Mouse (Mus musculus) heart, postnatal 0 days (tissue): ENCODE data around the gene Sox30. TPM values are rescaled to one million over a fixed set of nuclear protein-coding genes. Genes with fewer than 3 reads are reported as not detected.

ENCODE experiments used
- ATAC-seq: fragments of 200-750 bp; cut with Nextera tagmentation; 2 replicates; pipeline ENCODE4 v1.8.0; 2017; ENCODE audit warnings: low read depth, moderate number of reproducible peaks, moderate library complexity; ENCODE audit not compliant: insufficient read depth
- DNase-seq: peaks from one replicate; pipeline ENCODE4 v3.0.0-alpha.2; 2016; ENCODE audit warnings: low spot score
- H3K27ac ChIP-seq: fragments of 300-500 bp; sonication (generic); 2 replicates; pipeline ENCODE4 v1.5.1; 2014; ENCODE audit warnings: low read depth, mild to moderate bottlenecking
- H3K27me3 ChIP-seq: fragments of 300-500 bp; sonication (generic); 2 replicates; pipeline ENCODE4 v1.6.1; 2014; ENCODE audit warnings: low read length, mixed read lengths; ENCODE audit not compliant: control insufficient read depth, insufficient read depth
- H3K36me3 ChIP-seq: fragments of 300-500 bp; sonication (generic); replicated peaks from 2 replicates; pipeline ENCODE4 v1.6.1; 2014; ENCODE audit warnings: low read length, mixed read lengths; ENCODE audit not compliant: control insufficient read depth, insufficient read depth
- H3K4me1 ChIP-seq: fragments of 300-500 bp; sonication (generic); 2 replicates; pipeline ENCODE4 v1.6.1; 2014; ENCODE audit warnings: antibody characterized with exemption; ENCODE audit not compliant: control insufficient read depth, insufficient read depth
- H3K4me2 ChIP-seq: fragments of 300-500 bp; sonication (generic); 2 replicates; pipeline ENCODE4 v1.6.1; 2014; ENCODE audit warnings: low read depth, mild to moderate bottlenecking, low read length, moderate library complexity
- H3K4me3 ChIP-seq: fragments of 300-500 bp; sonication (generic); 2 replicates; pipeline ENCODE4 v1.5.1; 2014; ENCODE audit warnings: low read depth, low read length
- H3K9ac ChIP-seq: fragments of 300-500 bp; sonication (generic); replicated peaks from 2 replicates; pipeline ENCODE4 v1.6.1; 2014; ENCODE audit warnings: low read depth, low read length, mixed read lengths
- H3K9me3 ChIP-seq: fragments of 300-500 bp; sonication (generic); replicated peaks from 2 replicates; pipeline ENCODE4 v1.6.1; 2016; ENCODE audit warnings: low read length; ENCODE audit not compliant: control insufficient read depth
- CTCF ChIP-seq: IDR thresholded peaks from 2 replicates; pipeline ENCODE4 v1.5.1; 2016; ENCODE audit warnings: antibody characterized with exemption, control low read depth, low read depth
- EP300 ChIP-seq: IDR thresholded peaks from 2 replicates; pipeline ENCODE4 v1.6.1; 2016; ENCODE audit warnings: antibody characterized with exemption, low read depth
- WGBS: fragments of 180-500 bp; shearing (Covaris S2); extraction: QIAGEN DNeasy Blood & Tissue Kit; methylation state at CpG from one replicate; pipeline ENCODE4 v1.1.7; 2014; 5-methylcytosine and 5-hydroxymethylcytosine counted together
- polyA plus RNA-seq: library from polyadenylated mRNA; unstranded; fragments of >200 nt; fragmentation: Nextera tagmentation; extraction: Ambion mirVana; gene quantifications from 2 replicates; pipeline ENCODE4 v1.2.1, GENCODE M21; 2015
- total RNA-seq: library from RNA; depleted of rRNA; stranded (reverse); fragments of >200 nt; gene quantifications from 2 replicates; pipeline ENCODE4 v1.2.3, GENCODE M21; 2014; ENCODE audit warnings: low replicate concordance

Gene Sox30
- total and polyA plus RNA-seq, 2 experiments from 2014 or later = 0.10 to 1.3 TPM

DNA sequence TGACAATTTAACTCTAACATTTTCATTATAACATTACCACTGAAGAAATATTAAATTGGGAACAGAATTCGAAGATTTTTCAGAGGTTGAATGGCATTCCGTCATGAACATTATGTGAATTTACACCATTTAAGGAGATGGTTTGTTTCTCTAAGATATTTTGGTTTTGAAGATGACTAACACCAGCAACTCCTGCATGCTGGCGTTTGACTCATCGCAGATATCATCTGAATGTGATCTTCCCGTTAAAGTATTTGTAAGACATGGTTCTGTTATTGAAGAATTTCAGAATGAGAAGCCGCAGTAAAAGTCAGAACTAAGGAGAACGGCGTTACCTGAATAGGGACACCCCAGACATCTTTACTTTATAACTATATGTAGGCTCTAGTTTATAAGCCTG is 5.6 kb upstream of the Sox30 start:
- TF ChIP-seq CTCF = no peak
- no peak for TF ChIP-seq EP300
- Histone ChIP-seq H3K9me3 (no peaks in the 10 kb centered on the region), H3K36me3 (no peaks in the 10 kb centered on the region), H3K4me2 (no peak overlapping the region), H3K27me3 (no peaks in the 10 kb centered on the region), H3K9ac (no peak overlapping the region), H3K4me1 (no peaks in the 10 kb centered on the region), H3K27ac (no peak overlapping the region), H3K4me3 (no peak overlapping the region)
- 83% methylated on average over 8 of the region's 8 CpGs for WGBS
- DNase-seq (no peak), ATAC-seq (no peak)

DNA sequence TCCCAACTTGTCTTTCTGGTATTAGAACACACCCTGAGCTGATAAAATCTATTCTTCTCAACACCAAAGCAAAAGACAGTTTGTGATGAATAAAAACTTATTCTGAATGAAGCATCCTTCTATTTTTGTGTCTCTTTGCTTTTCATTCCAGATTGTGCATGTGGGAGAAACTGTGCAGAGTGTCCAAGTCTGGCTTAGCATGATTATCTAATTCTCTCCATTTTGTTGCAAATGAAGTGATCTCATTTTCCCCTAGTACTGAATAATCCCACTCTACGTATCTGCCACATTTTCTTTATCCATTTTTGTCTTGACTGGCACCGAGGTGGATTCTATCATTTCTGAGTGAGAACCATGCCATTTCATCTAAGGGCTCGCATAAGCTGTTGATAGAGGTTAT is 4.0 kb upstream of the Sox30 start:
- H3K4me1 ChIP-seq = no peaks in the 10 kb centered on the region
- no peak overlapping the region for H3K4me3 ChIP-seq
- 74% methylated on average over 3 of the region's 3 CpGs for whole genome bisulfite sequencing
- H3K9me3 ChIP-seq = peaks cover 3% of the 10 kb centered on the region; the same call in 1 of the 2 replicates
- DNase-seq (no peak), ATAC-seq (no peak)
- H3K27me3 ChIP-seq = no peaks in the 10 kb centered on the region
- TF ChIP-seq CTCF = no peak
- TF ChIP-seq EP300 = no peak
- no peaks in the 10 kb centered on the region for H3K36me3 ChIP-seq
- H3K27ac ChIP-seq = no peak overlapping the region
- H3K4me2 ChIP-seq = no peak overlapping the region
- H3K9ac ChIP-seq = no peak overlapping the region

DNA sequence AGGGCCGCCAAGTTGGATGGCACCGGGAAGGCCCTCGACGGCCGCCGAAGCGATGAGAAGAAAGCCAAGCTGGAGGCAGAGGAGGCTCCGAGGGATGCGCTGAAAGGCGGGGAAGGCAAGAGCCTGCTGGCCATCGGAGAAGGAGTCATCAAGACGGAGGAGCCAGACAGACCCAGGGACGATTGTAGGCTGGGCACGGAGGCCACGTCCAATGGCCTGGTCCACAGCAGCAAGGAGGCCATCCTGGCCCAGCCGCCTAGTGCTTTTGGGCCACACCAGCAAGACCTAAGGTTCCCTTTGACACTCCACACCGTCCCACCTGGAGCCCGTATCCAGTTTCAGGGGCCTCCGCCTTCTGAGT is 763 bp downstream of the Sox30 start:
- Histone ChIP-seq H3K9me3 (peaks cover 3% of the 10 kb centered on the region; the same call in 1 of the 2 replicates), H3K27ac (peak overlapping the region; percentile 70; the same call in 1 of the 2 replicates), H3K36me3 (no peaks in the 10 kb centered on the region), H3K27me3 (no peaks in the 10 kb centered on the region), H3K9ac (peak overlapping the region; percentile 93), H3K4me1 (no peaks in the 10 kb centered on the region), H3K4me3 (peak overlapping the region; percentile 66), H3K4me2 (peak overlapping the region; percentile 91)
- peak; percentile 15; the same call in 1 of the 2 replicates for ATAC-seq
- 45% methylated on average over 19 of the region's 19 CpGs for WGBS
- no peak for DNase-seq
- no peak for TF ChIP-seq CTCF
- no peak for TF ChIP-seq EP300

DNA sequence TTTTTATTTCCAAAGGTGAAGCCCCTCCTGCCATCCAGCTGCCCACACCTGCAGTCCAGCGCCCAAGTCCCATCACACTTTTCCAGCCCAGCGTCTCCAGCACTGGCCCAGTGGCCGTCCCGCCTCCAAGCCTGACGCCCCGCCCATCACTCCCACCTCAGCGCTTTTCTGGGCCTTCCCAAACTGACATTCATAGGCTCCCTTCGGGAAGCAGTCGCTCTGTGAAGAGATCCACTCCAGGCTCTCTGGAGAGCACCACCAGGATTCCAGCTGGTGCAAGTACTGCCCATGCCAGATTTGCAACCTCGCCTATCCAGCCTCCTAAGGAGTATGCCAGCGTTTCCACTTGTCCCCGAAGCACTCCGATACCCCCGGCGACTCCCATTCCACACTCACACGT is 11.5 kb downstream of the Sox30 start:
- 3% methylated on average over 16 of the region's 16 CpGs for WGBS
- Histone ChIP-seq H3K27ac (no peak overlapping the region), H3K4me1 (peaks cover 5% of the 10 kb centered on the region; the same call in 1 of the 2 replicates), H3K4me2 (peak overlapping the region; percentile 51), H3K4me3 (peak overlapping the region; percentile 19), H3K9ac (no peak overlapping the region), H3K27me3 (no peaks in the 10 kb centered on the region), H3K9me3 (no peaks in the 10 kb centered on the region), H3K36me3 (no peaks in the 10 kb centered on the region)
- peak; percentile 47 for DNase-seq
- ATAC-seq = peak; percentile 51; the same call in 1 of the 2 replicates
- no peak for TF ChIP-seq CTCF

DNA sequence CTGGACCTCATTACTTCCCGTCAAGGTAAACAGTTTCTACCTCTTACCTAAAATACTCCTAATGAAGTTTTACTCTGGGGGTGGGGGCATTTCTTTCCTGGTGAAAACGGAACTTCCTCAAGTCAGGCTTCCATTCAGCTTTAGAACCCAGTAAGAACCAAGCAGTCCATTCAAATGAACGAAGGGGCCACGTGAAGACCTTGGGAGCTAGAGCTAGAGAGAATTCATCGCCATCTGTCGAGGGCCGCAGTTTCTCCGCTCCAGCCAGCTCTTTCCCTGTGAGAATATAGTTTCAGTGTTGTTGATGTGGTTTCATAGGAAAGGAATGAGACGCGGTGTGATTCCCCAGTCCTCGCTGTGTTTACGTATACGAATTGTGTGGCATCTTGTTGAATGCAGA is 12.0 kb downstream of the Sox30 start:
- WGBS = 42% methylated on average over 13 of the region's 13 CpGs
- Histone ChIP-seq H3K4me2 (peak overlapping the region; percentile 51), H3K36me3 (no peaks in the 10 kb centered on the region), H3K9ac (no peak overlapping the region), H3K27ac (no peak overlapping the region), H3K4me1 (peaks cover 5% of the 10 kb centered on the region; the same call in 1 of the 2 replicates), H3K27me3 (no peaks in the 10 kb centered on the region), H3K4me3 (peak overlapping the region; percentile 19), H3K9me3 (no peaks in the 10 kb centered on the region)
- TF ChIP-seq EP300 (no peak), CTCF (no peak)
- ATAC-seq (no peak), DNase-seq (no peak)

DNA sequence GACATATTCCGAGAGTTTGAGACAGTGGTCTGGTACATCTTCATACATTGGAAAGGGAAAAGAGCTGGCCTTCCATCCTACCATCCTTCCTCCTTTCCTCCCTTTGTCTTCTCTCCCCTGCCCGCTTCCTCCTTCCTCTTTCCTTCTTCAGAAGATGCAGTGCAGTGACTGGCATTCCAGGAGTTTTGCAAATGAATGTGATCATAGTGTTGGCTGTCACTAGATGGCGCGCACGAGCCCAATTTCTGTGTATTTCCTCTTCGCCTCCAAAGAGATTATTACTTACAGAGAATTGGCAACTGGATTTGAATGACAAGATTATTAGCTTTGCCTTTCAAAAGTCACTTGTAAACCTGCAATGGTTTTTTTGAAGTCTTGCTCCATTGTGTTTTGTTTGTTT is 36.0 kb downstream of the Sox30 start:
- Histone ChIP-seq H3K4me3 (no peak overlapping the region), H3K4me1 (no peaks in the 10 kb centered on the region), H3K9ac (no peak overlapping the region), H3K9me3 (no peaks in the 10 kb centered on the region), H3K27me3 (no peaks in the 10 kb centered on the region), H3K36me3 (no peaks in the 10 kb centered on the region), H3K4me2 (no peak overlapping the region), H3K27ac (no peak overlapping the region)
- no peak for ATAC-seq
- TF ChIP-seq EP300 (no peak), CTCF (peak; percentile 82)
- 15% methylated on average over 6 of the region's 6 CpGs for WGBS
- DNase-seq = peak; percentile 71
